Mouse (Mus musculus): Measurements from ENCODE around the gene Olfr453. TPM values are rescaled to one million over a fixed set of nuclear protein-coding genes. Genes with fewer than 3 reads are reported as not detected.

The Olfr453 gene
- polyA plus RNA-seq (2014; fragmentation: Illumina TruSeq; extraction: RNeasy Lipid Tissue Mini Kit (QIAGEN cat#74804)): not detected

DNA sequence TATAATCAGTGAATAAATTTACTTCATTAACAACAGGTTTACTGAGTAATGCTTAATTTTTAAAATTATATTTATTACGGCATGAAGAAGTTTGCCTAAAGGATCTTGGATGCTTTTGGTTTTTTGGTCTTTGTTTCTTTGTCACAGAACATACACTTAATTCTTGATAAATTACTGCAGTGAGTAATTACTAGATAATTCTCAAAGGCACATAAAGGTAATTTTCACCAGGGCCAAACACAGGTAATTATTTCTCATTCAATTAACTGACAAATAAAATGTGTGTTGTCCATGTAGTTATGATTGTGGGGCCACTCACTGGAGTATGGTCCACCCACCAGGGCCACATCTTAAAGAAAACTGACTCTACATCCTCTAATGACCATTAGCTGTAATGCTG lies at the start of gene Olfr453:
TSS of gene Olfr453 (plus strand) at position 301 of the 400 bp plus-strand sequence.

DNA sequence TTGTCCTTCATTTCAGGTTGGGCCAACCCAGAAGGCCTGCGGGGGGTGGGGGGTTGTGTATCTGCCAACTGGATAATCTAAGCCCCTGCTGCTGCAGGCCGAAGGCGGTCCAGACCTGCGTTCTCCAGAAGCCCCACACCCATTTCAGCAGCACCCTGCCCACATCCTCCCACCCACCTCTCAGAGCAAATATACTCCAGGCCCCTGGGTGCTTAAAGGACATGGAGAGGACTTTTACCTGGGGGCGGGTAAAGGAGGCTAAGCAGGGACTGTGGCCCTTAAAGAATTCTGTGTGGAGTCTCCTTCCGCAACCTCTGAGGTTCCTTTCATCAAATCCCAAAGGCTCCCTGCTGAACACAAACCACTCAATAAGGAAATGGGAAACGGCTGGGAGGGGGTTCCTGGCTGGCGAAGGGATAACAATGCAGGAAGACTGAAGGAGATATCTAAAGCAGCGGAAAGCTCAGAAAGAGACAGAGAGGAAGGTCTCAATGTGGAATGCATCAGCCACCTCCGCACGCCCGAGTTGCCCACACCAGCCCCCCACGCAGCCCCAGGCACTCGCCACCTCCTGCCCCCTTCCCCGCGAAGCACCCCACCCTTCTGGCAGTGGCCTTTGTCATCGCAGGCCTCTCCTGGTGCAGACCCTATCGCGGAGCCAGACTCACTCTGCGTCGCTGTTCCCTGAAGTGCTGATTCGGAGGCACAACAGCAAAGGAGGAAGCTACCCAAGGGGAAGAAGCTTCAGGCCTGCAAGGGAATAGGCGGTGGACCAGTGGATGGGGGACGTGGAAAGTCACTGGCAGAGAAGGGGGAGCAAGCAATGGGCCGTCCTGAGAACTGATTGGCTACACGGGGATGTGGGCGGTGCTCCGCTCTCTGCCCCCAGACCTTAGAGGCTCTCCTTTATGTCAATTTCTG lies 29.6 kb upstream of the Olfr453 start, which contains the start of gene Tcaf1:
TSS of gene Tcaf1 (minus strand) at position 798 of the 921 bp plus-strand sequence.

DNA sequence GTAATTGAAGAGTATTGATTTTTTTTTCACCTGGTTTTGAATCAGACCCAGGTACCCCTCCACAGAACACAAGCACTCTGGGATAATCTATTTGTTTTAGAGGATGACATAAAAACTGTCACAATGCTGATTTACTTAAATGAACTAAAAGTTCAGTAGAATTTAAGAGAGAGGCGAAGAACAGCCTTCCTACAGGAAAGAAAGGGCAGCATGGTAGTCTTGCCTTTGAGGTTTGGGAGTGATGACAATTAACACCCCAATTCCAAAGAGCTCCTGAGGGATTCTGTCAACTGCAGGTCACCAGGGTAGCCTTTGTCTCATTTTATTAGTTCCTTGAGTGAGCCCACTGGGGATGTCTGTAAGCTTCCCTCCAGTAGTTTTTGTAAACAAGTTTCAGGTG lies 16.9 kb downstream of the Olfr453 start, which contains the start of gene Olfr38:
TSS of gene Olfr38 (plus strand) at position 301 of the 400 bp plus-strand sequence.

DNA sequence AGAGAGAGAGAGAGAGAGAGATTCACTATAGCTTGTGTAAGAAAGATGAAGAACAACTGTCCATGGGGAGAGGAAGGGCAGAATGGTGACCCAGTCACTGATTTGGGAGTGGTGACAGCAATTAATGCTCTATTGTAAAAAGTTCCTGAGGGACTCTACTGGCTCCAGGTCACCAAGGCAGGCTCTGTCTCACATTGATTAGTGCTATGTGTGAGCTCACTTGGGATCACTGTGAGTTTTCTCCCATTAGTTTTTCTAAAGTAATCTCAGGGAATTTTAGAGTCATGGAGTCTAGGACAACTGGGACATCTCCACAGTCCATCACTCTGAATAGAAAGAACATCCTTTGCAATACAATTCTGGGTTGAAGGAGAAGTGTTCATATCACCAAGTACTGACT lies 45.6 kb downstream of the Olfr453 start, which contains the start of gene Olfr452:
TSS of gene Olfr452 (plus strand) at position 301 of the 400 bp plus-strand sequence.

Other genes starting within 250 kb of the Olfr453 start
- not detected for gene Olfr455, start 191.8 kb upstream of the Olfr453 start, polyA plus RNA-seq (2014; fragmentation: Illumina TruSeq; extraction: RNeasy Lipid Tissue Mini Kit (QIAGEN cat#74804))
- gene Tcaf3, start 141.7 kb upstream of the Olfr453 start, polyA plus RNA-seq (2014; fragmentation: Illumina TruSeq; extraction: RNeasy Lipid Tissue Mini Kit (QIAGEN cat#74804)): not detected
- gene Tcaf2, start 94.1 kb upstream of the Olfr453 start, polyA plus RNA-seq (2014; fragmentation: Illumina TruSeq; extraction: RNeasy Lipid Tissue Mini Kit (QIAGEN cat#74804)): 13.4 TPM
- gene Tcaf1, start 29.3 kb upstream of the Olfr453 start, polyA plus RNA-seq (2014; fragmentation: Illumina TruSeq; extraction: RNeasy Lipid Tissue Mini Kit (QIAGEN cat#74804)): 178 TPM
- not detected for gene Olfr38, start 17.0 kb downstream of the Olfr453 start, polyA plus RNA-seq (2014; fragmentation: Illumina TruSeq; extraction: RNeasy Lipid Tissue Mini Kit (QIAGEN cat#74804))
- gene Olfr452, start 45.7 kb downstream of the Olfr453 start, polyA plus RNA-seq (2014; fragmentation: Illumina TruSeq; extraction: RNeasy Lipid Tissue Mini Kit (QIAGEN cat#74804)): not detected
- gene Olfr450, start 72.6 kb downstream of the Olfr453 start, polyA plus RNA-seq (2014; fragmentation: Illumina TruSeq; extraction: RNeasy Lipid Tissue Mini Kit (QIAGEN cat#74804)): not detected
- gene Olfr449, start 95.0 kb downstream of the Olfr453 start, polyA plus RNA-seq (2014; fragmentation: Illumina TruSeq; extraction: RNeasy Lipid Tissue Mini Kit (QIAGEN cat#74804)): not detected
- not detected for gene Olfr448, start 151.1 kb downstream of the Olfr453 start, polyA plus RNA-seq (2014; fragmentation: Illumina TruSeq; extraction: RNeasy Lipid Tissue Mini Kit (QIAGEN cat#74804))
- gene Olfr447, start 169.5 kb downstream of the Olfr453 start, polyA plus RNA-seq (2014; fragmentation: Illumina TruSeq; extraction: RNeasy Lipid Tissue Mini Kit (QIAGEN cat#74804)): not detected
- gene Olfr446, start 182.0 kb downstream of the Olfr453 start, polyA plus RNA-seq (2014; fragmentation: Illumina TruSeq; extraction: RNeasy Lipid Tissue Mini Kit (QIAGEN cat#74804)): not detected
- not detected for gene Olfr444, start 209.7 kb downstream of the Olfr453 start, polyA plus RNA-seq (2014; fragmentation: Illumina TruSeq; extraction: RNeasy Lipid Tissue Mini Kit (QIAGEN cat#74804))